Mouse (Mus musculus) heart, embryonic 16.5 days (tissue): ENCODE measurements around the gene Rgn. TPM values are rescaled to one million over a fixed set of nuclear protein-coding genes. Genes with fewer than 3 reads are reported as not detected.

Experiments used
- ATAC-seq: fragments of 200-750 bp; cut with Nextera tagmentation; replicated peaks from 2 replicates; pipeline ENCODE4 v1.8.0; 2017; ENCODE audit warnings: moderate number of reproducible peaks; ENCODE audit not compliant: insufficient read depth, low FRiP score; ENCODE audit errors: extremely low read depth
- H3K27ac ChIP-seq: fragments of 300-500 bp; sonication (generic); 2 replicates; pipeline ENCODE4 v1.5.1; 2014; ENCODE audit warnings: mild to moderate bottlenecking, low read length, control low read depth, moderate library complexity
- H3K27me3 ChIP-seq: fragments of 300-500 bp; sonication (generic); 2 replicates; pipeline ENCODE4 v1.6.1; 2014; ENCODE audit warnings: low read length, mixed read lengths; ENCODE audit not compliant: control insufficient read depth, insufficient read depth
- H3K36me3 ChIP-seq: fragments of 300-500 bp; sonication (generic); 2 replicates; pipeline ENCODE4 v1.6.1; 2014; ENCODE audit not compliant: control insufficient read depth, insufficient read depth
- H3K4me1 ChIP-seq: fragments of 300-500 bp; sonication (generic); 2 replicates; pipeline ENCODE4 v1.6.1; 2014; ENCODE audit warnings: low read length, mixed read lengths; ENCODE audit not compliant: control insufficient read depth, insufficient read depth
- H3K4me2 ChIP-seq: fragments of 300-500 bp; sonication (generic); 2 replicates; pipeline ENCODE4 v1.6.1; 2014; ENCODE audit warnings: low read depth, mild to moderate bottlenecking, control low read depth, low read length
- H3K4me3 ChIP-seq: fragments of 300-500 bp; sonication (generic); 2 replicates; pipeline ENCODE4 v1.5.1; 2014; ENCODE audit warnings: mild to moderate bottlenecking, control low read depth, low read length
- H3K9ac ChIP-seq: fragments of 300-500 bp; sonication (generic); 2 replicates; pipeline ENCODE4 v1.6.1; 2014; ENCODE audit warnings: low read length, control low read depth
- H3K9me3 ChIP-seq: fragments of 300-500 bp; sonication (generic); replicated peaks from 2 replicates; pipeline ENCODE4 v1.6.1; 2016; ENCODE audit warnings: low read length; ENCODE audit not compliant: control insufficient read depth
- WGBS: fragments of 180-500 bp; shearing (Covaris S2); extraction: QIAGEN DNeasy Blood & Tissue Kit; methylation state at CpG from one replicate; pipeline ENCODE4 v1.1.7; 2014; 5-methylcytosine and 5-hydroxymethylcytosine counted together
- polyA plus RNA-seq: library from polyadenylated mRNA; unstranded; fragments of >200 nt; fragmentation: Nextera tagmentation; extraction: Ambion mirVana; gene quantifications from 2 replicates; pipeline ENCODE4 v1.2.1, GENCODE M21; 2015

Rgn gene
- polyA plus RNA-seq: 1.3 and 1.4 TPM in 2 replicates

- peak within 1 kb of the TSS; percentile 50 for H3K4me3 ChIP-seq
- H3K27me3 ChIP-seq: no peaks in the 10 kb centered on the region
- no peak within 1 kb of the TSS for H3K9ac ChIP-seq
- ATAC-seq: no peak
- H3K4me1 ChIP-seq: no peaks in the 10 kb centered on the region
- no peak within 1 kb of the TSS for H3K27ac ChIP-seq
- H3K4me2 ChIP-seq: peak within 1 kb of the TSS; percentile 68
- no peaks in the 10 kb centered on the region for H3K36me3 ChIP-seq
- H3K9me3 ChIP-seq: no peaks in the 10 kb centered on the region
- WGBS: 64% methylated on average over 3 of the region's 3 CpGs
Measured at GRCm38 (mm10) chrX:20549532-20549931, at the start of gene Rgn. Rgn (plus strand) TSS chrX:20549787.

DNA sequence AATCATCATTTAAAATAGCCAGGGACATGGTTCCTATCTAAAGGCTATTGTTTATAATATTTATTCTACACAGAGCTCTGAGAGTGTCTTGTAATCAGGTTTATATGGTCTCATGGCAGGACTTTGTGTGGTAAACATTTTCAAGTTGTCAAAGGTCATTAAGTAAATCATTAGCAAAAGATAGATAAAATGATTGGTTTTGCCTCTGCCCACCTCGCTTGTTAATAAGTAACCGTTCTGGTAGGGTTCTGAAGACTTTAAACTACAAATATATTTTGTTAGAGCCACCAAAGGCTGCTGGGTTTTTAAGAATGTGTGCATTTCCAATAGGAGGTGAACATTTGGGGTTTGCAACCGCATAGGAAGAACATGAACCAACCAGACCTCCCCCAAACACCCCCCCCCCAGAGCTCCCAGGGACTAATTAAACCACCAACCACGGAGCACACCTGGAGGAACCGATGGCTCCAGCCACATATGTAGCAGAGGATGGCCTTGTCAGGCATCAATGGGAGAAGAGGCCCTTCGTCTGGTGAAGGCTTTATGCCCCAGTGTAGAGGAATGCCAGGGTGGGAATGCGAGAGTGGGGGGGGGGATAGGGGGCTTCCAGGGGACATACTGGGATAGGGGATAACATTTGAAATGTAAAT is 29.2 kb upstream of the Rgn start:
- no peak for ATAC-seq
- Histone ChIP-seq H3K4me1 (no peaks in the 10 kb centered on the region), H3K36me3 (peaks cover 9% of the 10 kb centered on the region), H3K9ac (no peak overlapping the region), H3K27ac (no peak overlapping the region), H3K4me2 (no peak overlapping the region), H3K27me3 (no peaks in the 10 kb centered on the region), H3K9me3 (no peaks in the 10 kb centered on the region), H3K4me3 (no peak overlapping the region)
- 82% methylated on average over 7 of the region's 7 CpGs for WGBS

- no peak overlapping the region for H3K4me3 ChIP-seq
- no peak overlapping the region for H3K27ac ChIP-seq
- H3K9me3 ChIP-seq: no peaks in the 10 kb centered on the region
- no peaks in the 10 kb centered on the region for H3K27me3 ChIP-seq
- no peak overlapping the region for H3K4me2 ChIP-seq
- ATAC-seq: no peak
- H3K9ac ChIP-seq: no peak overlapping the region
- H3K4me1 ChIP-seq: no peaks in the 10 kb centered on the region
- H3K36me3 ChIP-seq: peaks cover 9% of the 10 kb centered on the region; the same call in 1 of the 2 replicates
Measured at GRCm38 (mm10) chrX:20521578-20521977, 28.0 kb upstream of the Rgn start.

DNA sequence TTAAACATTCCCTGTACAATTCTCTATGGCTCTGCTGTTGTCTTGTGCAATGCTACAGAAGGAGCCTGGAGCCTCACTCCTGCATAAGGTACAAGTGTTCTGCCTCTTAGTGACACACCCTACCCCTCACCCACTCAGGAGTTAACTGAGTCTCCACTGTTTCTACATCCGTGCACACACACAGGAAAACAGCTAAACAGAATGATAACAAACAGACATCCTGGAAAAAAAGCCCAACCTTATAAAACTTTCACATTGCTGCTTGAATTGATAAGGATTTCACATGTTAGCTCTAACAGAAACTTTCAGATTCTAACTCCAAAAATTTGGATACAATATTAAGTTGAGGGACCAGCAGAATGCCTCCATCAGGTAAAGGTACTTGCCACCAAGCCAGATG is 17.0 kb upstream of the Rgn start:
- H3K9me3 ChIP-seq: no peaks in the 10 kb centered on the region
- no peak overlapping the region for H3K4me2 ChIP-seq
- H3K27me3 ChIP-seq: no peaks in the 10 kb centered on the region
- 24% methylated on average over 1 of the region's 1 CpGs for WGBS
- no peaks in the 10 kb centered on the region for H3K36me3 ChIP-seq
- H3K9ac ChIP-seq: no peak overlapping the region
- no peak overlapping the region for H3K27ac ChIP-seq
- ATAC-seq: no peak
- no peaks in the 10 kb centered on the region for H3K4me1 ChIP-seq
- H3K4me3 ChIP-seq: no peak overlapping the region

- ATAC-seq: no peak
- Histone ChIP-seq H3K36me3 (no peaks in the 10 kb centered on the region), H3K4me3 (no peak overlapping the region), H3K9ac (no peak overlapping the region), H3K9me3 (no peaks in the 10 kb centered on the region), H3K27ac (no peak overlapping the region), H3K4me2 (no peak overlapping the region), H3K27me3 (no peaks in the 10 kb centered on the region), H3K4me1 (no peaks in the 10 kb centered on the region)
- WGBS: 71% methylated on average over 3 of the region's 3 CpGs
Measured at GRCm38 (mm10) chrX:20543867-20544266, 5.7 kb upstream of the Rgn start.

GRCm38 (mm10) chrX:20547609-20548008 is 2.0 kb upstream of the Rgn start:
- H3K36me3 ChIP-seq: no peaks in the 10 kb centered on the region
- 55% methylated on average over 5 of the region's 5 CpGs for WGBS
- no peaks in the 10 kb centered on the region for H3K4me1 ChIP-seq
- H3K9me3 ChIP-seq: no peaks in the 10 kb centered on the region
- H3K4me3 ChIP-seq: peak overlapping the region; percentile 50
- no peaks in the 10 kb centered on the region for H3K27me3 ChIP-seq
- no peak overlapping the region for H3K9ac ChIP-seq
- ATAC-seq: no peak
- H3K27ac ChIP-seq: no peak overlapping the region
- peak overlapping the region; percentile 68 for H3K4me2 ChIP-seq

DNA sequence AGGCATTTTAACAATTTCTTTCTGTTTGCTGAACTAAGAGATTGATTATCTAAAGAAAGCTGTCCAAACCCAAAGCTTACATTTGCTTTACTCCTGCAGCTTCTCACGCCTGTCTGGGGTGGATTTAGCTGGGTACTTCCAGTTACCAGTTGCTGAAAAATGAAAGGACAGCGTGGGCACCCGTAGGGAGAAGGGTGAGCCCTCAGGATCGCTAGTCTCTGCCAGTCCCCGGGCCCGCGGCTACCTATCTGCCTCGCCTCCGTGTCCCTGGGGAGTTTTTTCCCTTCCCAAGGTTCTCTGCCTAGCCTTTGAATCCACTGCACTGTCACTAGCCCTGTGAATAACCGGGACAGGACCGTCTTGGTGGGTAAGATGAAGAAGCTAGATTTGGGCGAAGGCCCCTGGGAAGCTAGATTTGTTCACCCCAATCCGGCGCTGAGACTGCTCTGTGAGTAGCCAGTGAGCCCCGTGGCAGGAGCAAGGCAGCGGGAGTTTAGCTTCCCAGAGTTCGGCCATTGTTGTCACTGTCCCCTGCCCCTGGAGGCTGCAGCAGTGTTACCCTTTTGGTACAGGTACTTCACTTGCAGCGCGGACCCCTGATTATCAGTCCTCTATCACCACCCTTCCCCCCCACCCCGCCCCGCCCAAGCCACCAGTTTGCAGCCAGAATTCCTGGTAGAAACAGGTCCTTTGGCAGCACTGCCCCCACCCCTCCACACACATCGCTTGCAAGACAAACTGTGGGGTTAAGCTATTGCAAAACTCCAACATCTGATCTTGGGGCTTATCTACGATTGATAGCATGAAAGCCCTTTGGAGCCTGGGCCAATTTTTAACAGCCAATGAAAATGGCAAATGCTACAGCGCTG is 1.3 kb upstream of the Rgn start:
- peak overlapping the region; percentile 50 for H3K4me3 ChIP-seq
- peak overlapping the region; percentile 67 for H3K9ac ChIP-seq
- peak overlapping the region; percentile 19; the same call in 1 of the 2 replicates for H3K27ac ChIP-seq
- H3K27me3 ChIP-seq: no peaks in the 10 kb centered on the region
- 0 out of 2 replicates have a peak, but pooled peaks have one; percentile 41 for ATAC-seq
- 18% methylated on average over 24 of the region's 24 CpGs for WGBS
- H3K36me3 ChIP-seq: no peaks in the 10 kb centered on the region
- peak overlapping the region; percentile 68 for H3K4me2 ChIP-seq
- H3K9me3 ChIP-seq: no peaks in the 10 kb centered on the region
- no peaks in the 10 kb centered on the region for H3K4me1 ChIP-seq

DNA sequence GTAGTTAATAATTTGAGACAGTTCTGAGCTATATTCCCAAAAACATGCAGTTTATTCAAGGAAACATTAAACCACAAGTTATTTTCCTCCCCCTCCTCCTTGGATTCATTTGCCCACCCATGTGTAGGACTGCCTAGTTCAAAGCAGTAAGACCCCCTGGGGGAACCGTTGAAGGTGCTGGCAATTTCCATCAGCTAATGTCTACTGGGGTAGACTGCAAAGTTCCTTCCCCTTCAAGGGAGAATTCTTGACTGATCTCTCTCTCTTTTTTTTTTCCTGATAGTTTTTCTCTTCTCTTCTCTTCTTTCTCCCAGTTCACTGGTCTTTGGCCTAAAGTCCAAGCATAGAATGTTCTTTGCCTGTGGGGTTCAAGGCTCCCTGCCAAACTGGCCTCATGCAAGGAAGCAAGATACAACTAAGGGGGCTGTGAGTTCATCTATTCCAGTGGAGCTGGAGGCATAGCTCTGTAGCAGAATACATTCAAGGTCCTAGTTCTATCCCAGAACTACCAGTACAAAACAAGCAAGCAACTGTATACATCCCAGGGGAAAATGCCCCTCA is 627 bp upstream of the Rgn start:
- no peak overlapping the region for H3K9ac ChIP-seq
- H3K9me3 ChIP-seq: no peaks in the 10 kb centered on the region
- ATAC-seq: no peak
- no peaks in the 10 kb centered on the region for H3K27me3 ChIP-seq
- no peak overlapping the region for H3K27ac ChIP-seq
- 21% methylated on average over 1 of the region's 1 CpGs for WGBS
- H3K4me3 ChIP-seq: peak overlapping the region; percentile 50
- H3K4me2 ChIP-seq: peak overlapping the region; percentile 68
- no peaks in the 10 kb centered on the region for H3K4me1 ChIP-seq
- H3K36me3 ChIP-seq: no peaks in the 10 kb centered on the region

GRCm38 (mm10) chrX:20552199-20552598 is 2.6 kb downstream of the Rgn start:
- no peak for ATAC-seq
- no peaks in the 10 kb centered on the region for H3K36me3 ChIP-seq
- H3K4me1 ChIP-seq: no peaks in the 10 kb centered on the region
- no peak overlapping the region for H3K4me2 ChIP-seq
- H3K4me3 ChIP-seq: no peak overlapping the region
- no peaks in the 10 kb centered on the region for H3K9me3 ChIP-seq
- no peak overlapping the region for H3K9ac ChIP-seq
- 71% methylated on average over 2 of the region's 2 CpGs for WGBS
- H3K27ac ChIP-seq: no peak overlapping the region
- H3K27me3 ChIP-seq: no peaks in the 10 kb centered on the region
